23 mouse cellular contexts compared by ENCODE assay signal in genomic region chr10:120308681-120309080, GRCm38 (mm10).
DNase-seq lines count a peak whose midpoint lies in the region; TF ChIP-seq lines count a peak whose summit lies in the region.
"Had no signal": no experiment of that assay in that cellular context is flagged by ENCODE, and none has a peak within 500 bp of the region (broad histone marks: within the 10 kb centered on the region; RNA-seq: fewer than 3 reads in every experiment).

No protein-coding gene starts in this region.

- WGBS in heart, embryonic 10.5 days, result 41% methylated on average over 5 of the region's 5 CpGs
- WGBS in thymus, adult 2 months, result 86% methylated on average over 5 of the region's 5 CpGs

- no peaks in the 10 kb centered on the region for H3K36me3 ChIP-seq in heart, embryonic 10.5 days
- H3K36me3 ChIP-seq in thymus, adult 2 months (ENCODE audit: control insufficient read depth, insufficient read depth, low read length), result no peaks in the 10 kb centered on the region
- H3K36me3 ChIP-seq: embryonic facial prominence, embryonic 10.5 days; heart, embryonic 15.5 days; midbrain, embryonic 13.5 days; neural tube, embryonic 13.5 days had no signal

- peaks cover 2% of the 10 kb centered on the region; the same call in 1 of the 2 replicates for H3K4me1 ChIP-seq in heart, embryonic 10.5 days
- no peaks in the 10 kb centered on the region for H3K4me1 ChIP-seq in thymus, adult 2 months (replicated peaks; ENCODE audit: control insufficient read depth, insufficient read depth, low read length)
- H3K4me1 ChIP-seq: forebrain, embryonic 13.5 days; heart, embryonic 15.5 days; midbrain, embryonic 13.5 days; neural tube, embryonic 13.5 days had no signal

- peak; percentile 70 for DNase-seq in heart, embryonic 10.5 days (ENCODE audit: low spot score)
- no peak for DNase-seq in heart, postnatal 36 days
- peak; percentile 84 for DNase-seq in 416B (ENCODE audit: low read depth)
- DNase-seq in adrenal gland, adult 18-20 months (ENCODE audit: low spot score in 2 of 2), result peak; percentile 27 to 38
- DNase-seq in brain, adult 2 months (ENCODE audit: low read depth, low spot score), result peak; percentile 80
- no peak for DNase-seq in layer of hippocampus, adult 9-11 months
- no peak for DNase-seq in thymus, adult 2 months
- no peak for DNase-seq in gastrocnemius, adult 2 months
- DNase-seq: cerebellum, adult 2 months; heart, adult 18-20 months; kidney, adult 18-20 months; kidney, postnatal 10 days; left cerebral cortex, postnatal 4 days; liver; lung, postnatal 10 days; right cerebral cortex, postnatal 14 days; thymus, postnatal 14 days had no signal

- intact Hi-C loops in heart, postnatal 36 days (cut with DNase I), result loop anchor here (10.0 kb wide), 2 partner anchors 276 to 566 kb away; no protein-coding TSS in a partner anchor
- intact Hi-C loops in gastrocnemius, adult 2 months (cut with DNase I), result loop anchor here (10.0 kb wide), 1 partner anchor 356 kb away; no protein-coding TSS in a partner anchor

- no peak for TF ChIP-seq CTCF in thymus, adult 2 months (IDR thresholded peaks at IDR 0.05; ENCODE audit: borderline replicate concordance, control insufficient read depth, extremely low read depth, insufficient read depth, low read length, poor library complexity)
- TF ChIP-seq CTCF in gastrocnemius, adult 2 months (IDR thresholded peaks at IDR 0.05), result no peak

- no peaks in the 10 kb centered on the region for H3K27me3 ChIP-seq in heart, embryonic 10.5 days (ENCODE audit: insufficient read depth, poor library complexity, severe bottlenecking)
- H3K27me3 ChIP-seq in thymus, adult 2 months (ENCODE audit: control insufficient read depth, insufficient read depth, low read length), result no peaks in the 10 kb centered on the region
- H3K27me3 ChIP-seq: forebrain, embryonic 13.5 days; midbrain, embryonic 13.5 days; neural tube, embryonic 13.5 days had no signal

- TF ChIP-seq POLR2A in thymus, adult 2 months (IDR thresholded peaks at IDR 0.05; ENCODE audit: control insufficient read depth, extremely low read depth, insufficient read depth, low read length, poor library complexity), result no peak

- no peak overlapping the region for H3K4me3 ChIP-seq in heart, embryonic 10.5 days
- no peak overlapping the region for H3K4me3 ChIP-seq in thymus, adult 2 months (ENCODE audit: control insufficient read depth, insufficient read depth, low read length)
- H3K4me3 ChIP-seq in gastrocnemius, adult 2 months, result no peak overlapping the region
- H3K4me3 ChIP-seq: embryonic facial prominence, embryonic 10.5 days; forebrain, embryonic 13.5 days; heart, embryonic 15.5 days; left cerebral cortex, adult 2 months; midbrain, embryonic 13.5 days; neural tube, embryonic 13.5 days had no signal

- H3K27ac ChIP-seq in heart, embryonic 10.5 days, result no peak overlapping the region
- no peak overlapping the region for H3K27ac ChIP-seq in thymus, adult 2 months (ENCODE audit: control insufficient read depth, insufficient read depth, low read length)
- no peak overlapping the region for H3K27ac ChIP-seq in gastrocnemius, adult 2 months
- H3K27ac ChIP-seq: embryonic facial prominence, embryonic 10.5 days; forebrain, embryonic 13.5 days; heart, embryonic 15.5 days; left cerebral cortex, adult 2 months; midbrain, embryonic 13.5 days; neural tube, embryonic 13.5 days had no signal

- H3K9me3 ChIP-seq in heart, embryonic 10.5 days, result no peaks in the 10 kb centered on the region
- H3K9me3 ChIP-seq: embryonic facial prominence, embryonic 10.5 days; forebrain, embryonic 13.5 days; heart, embryonic 15.5 days; midbrain, embryonic 13.5 days; neural tube, embryonic 13.5 days had no signal

Comparison
In these comparisons a context has a peak if more than half of its experiments do, and no peak if none do; other contexts are left out.
1. DNase-seq: peak in heart, embryonic 10.5 days (single experiment), 416B (single experiment), adrenal gland, adult 18-20 months (2 of 2) and brain, adult 2 months (single experiment); none in heart, postnatal 36 days (0 of 2), layer of hippocampus, adult 9-11 months (single experiment), thymus, adult 2 months (single experiment) and gastrocnemius, adult 2 months (single experiment).